Mouse (Mus musculus) brain, embryonic 14.5 days (tissue): ENCODE results near the gene Naa15.

Source experiments
- CTCF ChIP-seq: fragments of 200-500 bp; IDR thresholded peaks from 2 replicates; pipeline ENCODE4 v1.5.1; 2012; ENCODE audit warnings: inconsistent platforms, mild to moderate bottlenecking, moderate library complexity, borderline replicate concordance; ENCODE audit not compliant: insufficient read depth, insufficient read length; ENCODE audit errors: extremely low read depth
- POLR2A ChIP-seq: fragments of 200-500 bp; IDR thresholded peaks from 2 replicates; pipeline ENCODE4 v1.6.1; 2012; ENCODE audit warnings: mild to moderate bottlenecking, inconsistent platforms, borderline replicate concordance; ENCODE audit not compliant: poor library complexity, insufficient read depth, insufficient read length, severe bottlenecking; ENCODE audit errors: extremely low read depth

GRCm38 (mm10) chr3:51517878-51518762 is 103.2 kb downstream of the Naa15 start:
- no peak for TF ChIP-seq POLR2A
- TF ChIP-seq CTCF = no peak
